Mouse (Mus musculus) megakaryocyte, embryonic 14.5 days (primary cell): ENCODE measurements around the gene Mydgf.

Experiments
- FLI1 ChIP-seq: IDR thresholded peaks from 2 replicates; pipeline ENCODE4 v1.6.1; 2012; ENCODE audit warnings: low read length, inconsistent platforms, mixed read lengths
- GATA1 ChIP-seq: IDR thresholded peaks from 3 replicates; pipeline ENCODE4 v1.6.1; 2012; ENCODE audit warnings: mixed read lengths, low read length, inconsistent platforms, borderline replicate concordance

DNA sequence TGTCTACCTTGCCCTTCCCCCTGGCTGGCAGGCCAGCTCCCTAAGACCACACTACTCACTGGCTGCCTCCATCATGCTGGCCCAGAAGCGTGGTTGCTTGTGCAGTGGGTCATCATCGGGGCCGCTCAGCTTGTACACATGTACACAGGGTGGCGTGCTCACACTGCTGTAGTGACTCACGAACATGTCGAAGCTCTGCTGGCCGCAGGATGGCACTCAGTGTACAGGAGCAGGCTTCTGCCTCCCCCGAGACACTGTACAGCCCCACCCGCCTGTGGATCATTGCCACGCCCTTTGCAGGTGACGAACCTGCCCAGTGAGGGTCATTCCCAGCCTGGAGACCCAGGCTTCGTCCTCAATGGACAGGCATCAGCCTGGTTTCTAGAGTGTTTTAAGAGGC is 10.6 kb upstream of the Mydgf start:
- no peak for TF ChIP-seq GATA1
- TF ChIP-seq FLI1 = no peak
